Mouse (Mus musculus): ENCODE data around the gene Irf2bpl. TPM values are rescaled to one million over a fixed set of nuclear protein-coding genes. Genes with fewer than 3 reads are reported as not detected.

Irf2bpl gene
- polyA plus RNA-seq, 1 experiment from 2014 or later, result 2.8 TPM

DNA sequence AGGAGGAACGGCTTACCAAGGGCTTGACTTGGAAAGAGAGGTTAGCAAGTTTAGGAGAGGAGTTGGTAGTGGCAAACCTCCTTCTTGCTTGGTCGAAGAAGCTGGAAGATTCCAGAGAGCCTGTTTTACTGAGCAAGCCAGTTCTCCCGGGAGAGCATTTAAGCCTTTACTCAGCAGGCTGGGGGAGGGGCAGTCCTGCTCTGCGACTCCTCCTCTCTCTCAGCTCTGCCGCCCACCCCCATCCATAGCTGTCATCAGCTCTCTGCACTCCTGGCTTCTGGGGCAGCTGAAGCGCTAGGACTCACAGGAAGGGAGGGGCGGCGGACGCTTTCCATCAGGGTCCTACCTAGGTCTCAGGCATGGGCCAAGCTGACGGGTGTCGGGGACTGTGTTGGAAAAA lies 28.9 kb downstream of the Irf2bpl start:
- no peak overlapping the region for H3K27ac ChIP-seq (replicated peaks)
- no peak for ATAC-seq (ENCODE audit: insufficient read depth)
- no peak overlapping the region for H3K9ac ChIP-seq
- no peak overlapping the region for H3K4me3 ChIP-seq (replicated peaks)
- H3K9me3 ChIP-seq (replicated peaks), result no peaks in the 10 kb centered on the region
- no peaks in the 10 kb centered on the region for H3K27me3 ChIP-seq
- 0 out of 2 replicates have a peak overlapping the region, but pooled peaks have one; percentile 10 for H3K4me2 ChIP-seq
- 23% methylated on average over 11 of the region's 11 CpGs for WGBS (ENCODE audit: insufficient replicate concordance)
- peaks cover 35% of the 10 kb centered on the region for H3K4me1 ChIP-seq (replicated peaks)
- H3K36me3 ChIP-seq (replicated peaks), result no peaks in the 10 kb centered on the region

DNA sequence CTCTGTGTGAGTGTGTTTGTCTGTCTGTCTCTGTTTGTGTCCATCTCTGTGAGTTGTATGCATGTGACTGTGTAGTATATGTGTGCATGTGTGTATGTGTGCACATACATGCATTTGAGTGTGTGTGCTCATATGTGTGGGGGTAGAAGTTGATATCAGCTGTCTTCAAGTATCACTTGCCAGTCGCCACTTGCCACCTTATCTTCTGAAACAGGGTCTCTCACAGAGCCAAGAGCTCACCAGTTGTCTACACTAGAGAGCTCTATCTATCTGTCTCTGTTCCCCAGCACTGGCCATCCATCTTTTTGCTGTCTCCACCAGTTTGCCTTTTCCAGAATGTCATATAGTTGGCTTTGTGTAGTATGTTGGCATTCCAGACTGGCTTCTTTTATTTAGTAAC lies 31.1 kb downstream of the Irf2bpl start:
- Histone ChIP-seq H3K4me1 (replicated peaks) (peaks cover 18% of the 10 kb centered on the region), H3K27me3 (no peaks in the 10 kb centered on the region), H3K4me2 (no peak overlapping the region), H3K36me3 (replicated peaks) (no peaks in the 10 kb centered on the region), H3K27ac (replicated peaks) (no peak overlapping the region), H3K4me3 (replicated peaks) (no peak overlapping the region), H3K9me3 (replicated peaks) (no peaks in the 10 kb centered on the region), H3K9ac (no peak overlapping the region)
- ATAC-seq (ENCODE audit: insufficient read depth), result peak; percentile 51
- WGBS (ENCODE audit: insufficient replicate concordance), result 30% methylated on average over 1 of the region's 1 CpGs

DNA sequence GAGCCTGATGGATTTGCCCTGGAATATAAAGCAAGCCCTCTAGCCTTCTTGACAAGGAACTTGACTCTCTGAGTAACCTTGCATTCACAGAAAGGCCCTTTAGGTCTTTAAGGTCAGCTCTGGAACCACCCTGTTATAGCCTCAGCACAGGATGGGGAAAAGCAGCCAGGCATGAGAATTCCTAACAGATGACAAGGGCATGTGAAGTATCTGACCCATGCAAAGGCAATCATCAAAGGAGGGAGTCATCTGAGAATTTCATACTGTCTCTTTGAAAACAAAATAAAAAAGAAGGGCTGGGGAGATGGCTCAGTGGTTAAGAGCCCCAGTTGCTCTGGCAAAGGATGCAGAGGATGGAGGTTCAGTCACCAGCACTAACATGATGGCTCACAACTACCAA lies 33.3 kb downstream of the Irf2bpl start:
- Histone ChIP-seq H3K4me3 (replicated peaks) (no peak overlapping the region), H3K9me3 (replicated peaks) (no peaks in the 10 kb centered on the region), H3K9ac (no peak overlapping the region), H3K4me1 (replicated peaks) (peaks cover 18% of the 10 kb centered on the region), H3K27me3 (no peaks in the 10 kb centered on the region), H3K4me2 (no peak overlapping the region), H3K36me3 (replicated peaks) (no peaks in the 10 kb centered on the region), H3K27ac (replicated peaks) (no peak overlapping the region)
- ATAC-seq (ENCODE audit: insufficient read depth), result no peak

DNA sequence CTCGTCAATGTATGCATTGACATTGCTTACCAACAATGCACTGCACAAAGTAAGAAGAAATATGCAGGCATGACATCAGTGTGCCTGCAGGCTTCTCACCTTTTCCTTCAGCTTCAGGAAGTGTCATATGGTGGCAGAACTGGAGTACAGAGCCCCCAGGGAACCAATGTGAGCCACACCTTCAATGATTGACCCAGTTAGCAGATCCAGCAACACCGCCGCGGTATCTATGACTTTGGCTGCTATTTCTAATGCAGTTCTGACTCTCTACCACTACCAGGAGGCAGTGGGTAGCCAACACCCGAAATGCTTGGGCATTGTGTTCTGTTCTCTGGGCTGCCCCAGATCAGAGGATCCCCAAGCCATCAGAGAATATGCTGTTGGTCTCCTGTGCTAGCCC lies 33.9 kb downstream of the Irf2bpl start:
- no peaks in the 10 kb centered on the region for H3K36me3 ChIP-seq (replicated peaks)
- H3K4me1 ChIP-seq (replicated peaks), result peaks cover 16% of the 10 kb centered on the region
- H3K4me2 ChIP-seq, result no peak overlapping the region
- no peak overlapping the region for H3K9ac ChIP-seq
- 76% methylated on average over 5 of the region's 5 CpGs for WGBS (ENCODE audit: insufficient replicate concordance)
- H3K9me3 ChIP-seq (replicated peaks), result no peaks in the 10 kb centered on the region
- H3K4me3 ChIP-seq (replicated peaks), result no peak overlapping the region
- no peak overlapping the region for H3K27ac ChIP-seq (replicated peaks)
- no peaks in the 10 kb centered on the region for H3K27me3 ChIP-seq
- no peak for ATAC-seq (ENCODE audit: insufficient read depth)

DNA sequence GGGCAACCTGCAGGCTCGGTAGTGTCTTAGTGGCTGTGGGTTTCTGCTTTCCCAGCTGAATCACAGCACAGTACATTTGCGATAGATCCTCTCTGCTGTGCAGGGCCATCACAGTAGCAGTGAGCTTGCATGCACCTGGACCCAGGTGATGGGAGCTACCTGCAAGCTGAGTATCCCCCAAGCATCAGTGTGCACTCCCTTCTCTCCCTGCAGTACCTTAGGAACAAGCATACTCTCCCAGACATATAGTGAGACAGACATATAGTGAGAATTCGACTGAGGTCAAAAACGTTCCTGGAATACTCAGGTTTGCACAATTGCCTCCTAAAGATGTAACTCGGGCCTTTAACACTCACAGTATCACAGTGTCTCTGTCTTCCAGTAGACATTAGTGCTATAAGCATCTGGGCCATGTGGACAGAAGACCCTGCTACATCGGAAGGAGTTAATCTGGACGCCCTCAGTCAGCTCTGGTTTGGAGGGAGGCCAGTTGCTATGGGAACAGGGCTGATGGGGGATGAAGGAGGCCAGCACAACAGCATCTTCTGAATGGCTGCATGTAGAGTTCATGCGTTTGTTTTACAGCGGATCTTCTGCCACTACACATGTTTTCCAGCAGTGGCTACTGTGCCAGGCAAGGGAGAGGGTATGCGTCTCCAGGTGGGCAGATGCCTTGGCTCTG lies 34.5 kb downstream of the Irf2bpl start:
- H3K36me3 ChIP-seq (replicated peaks), result no peaks in the 10 kb centered on the region
- no peaks in the 10 kb centered on the region for H3K9me3 ChIP-seq (replicated peaks)
- WGBS (ENCODE audit: insufficient replicate concordance), result 62% methylated on average over 10 of the region's 10 CpGs
- no peak overlapping the region for H3K4me2 ChIP-seq
- H3K4me1 ChIP-seq (replicated peaks), result peaks cover 9% of the 10 kb centered on the region; the same call in 1 of the 2 replicates
- H3K4me3 ChIP-seq (replicated peaks), result no peak overlapping the region
- H3K27me3 ChIP-seq, result no peaks in the 10 kb centered on the region
- no peak overlapping the region for H3K9ac ChIP-seq
- H3K27ac ChIP-seq (replicated peaks), result no peak overlapping the region
- ATAC-seq (ENCODE audit: insufficient read depth), result no peak

DNA sequence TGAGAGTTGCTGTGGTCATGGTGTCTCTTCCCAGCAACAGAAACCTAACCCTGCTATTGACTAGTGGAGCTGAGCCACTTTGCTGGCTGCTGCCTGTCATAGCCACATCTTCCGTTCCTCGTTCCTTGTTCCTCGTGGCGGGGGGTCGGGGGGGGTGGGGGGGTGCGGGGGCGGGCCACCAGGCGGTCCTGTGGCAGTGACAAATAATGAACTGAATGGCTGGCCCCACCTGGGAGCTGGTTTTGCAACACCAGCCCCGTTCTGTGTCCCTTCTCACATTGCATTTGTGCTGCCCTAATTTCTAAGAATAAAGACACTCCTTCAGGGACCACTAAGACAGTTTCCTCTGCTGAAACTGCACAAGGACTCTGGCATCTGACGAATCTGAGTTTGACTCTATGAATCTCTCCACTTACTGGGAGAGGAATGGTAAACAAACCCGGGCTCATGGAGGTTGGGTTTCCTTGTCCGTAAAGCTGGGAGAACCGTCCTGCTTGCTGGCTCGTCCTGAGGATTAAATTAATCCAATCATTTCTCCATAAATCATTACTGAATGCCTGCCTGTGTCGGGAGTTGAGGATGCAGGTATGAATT lies 41.6 kb downstream of the Irf2bpl start:
- peaks cover 15% of the 10 kb centered on the region for H3K4me1 ChIP-seq (replicated peaks)
- no peak overlapping the region for H3K9ac ChIP-seq
- H3K4me2 ChIP-seq, result no peak overlapping the region
- H3K27ac ChIP-seq (replicated peaks), result no peak overlapping the region
- no peaks in the 10 kb centered on the region for H3K36me3 ChIP-seq (replicated peaks)
- H3K9me3 ChIP-seq (replicated peaks), result no peaks in the 10 kb centered on the region
- 21% methylated on average over 15 of the region's 15 CpGs for whole genome bisulfite sequencing (ENCODE audit: insufficient replicate concordance)
- no peak overlapping the region for H3K4me3 ChIP-seq (replicated peaks)
- H3K27me3 ChIP-seq, result no peaks in the 10 kb centered on the region
- ATAC-seq (ENCODE audit: insufficient read depth), result no peak

DNA sequence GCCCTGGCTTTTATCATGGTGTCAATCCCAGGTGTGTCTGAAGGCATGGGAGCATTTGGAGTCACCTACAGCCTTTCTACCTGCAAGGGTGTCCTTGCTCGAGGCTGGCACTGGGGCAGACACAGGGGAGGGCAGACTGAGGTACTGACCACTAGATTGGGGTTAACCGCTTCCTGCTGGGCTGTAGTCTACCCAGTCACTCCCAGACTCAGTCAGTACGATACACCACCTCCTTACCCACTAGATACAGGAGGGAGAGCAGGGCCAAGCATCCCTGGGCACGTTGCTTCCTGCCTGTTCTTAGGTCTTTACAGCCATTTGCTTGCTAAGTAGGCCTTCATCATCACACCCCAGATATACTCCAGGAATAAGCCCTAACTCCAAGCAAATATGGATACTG lies 44.1 kb downstream of the Irf2bpl start:
- H3K27ac ChIP-seq (replicated peaks), result no peak overlapping the region
- no peaks in the 10 kb centered on the region for H3K9me3 ChIP-seq (replicated peaks)
- H3K4me3 ChIP-seq (replicated peaks), result no peak overlapping the region
- H3K27me3 ChIP-seq, result no peaks in the 10 kb centered on the region
- 56% methylated on average over 4 of the region's 4 CpGs for WGBS (ENCODE audit: insufficient replicate concordance)
- H3K4me1 ChIP-seq (replicated peaks), result peaks cover 32% of the 10 kb centered on the region
- H3K9ac ChIP-seq, result no peak overlapping the region
- no peaks in the 10 kb centered on the region for H3K36me3 ChIP-seq (replicated peaks)
- H3K4me2 ChIP-seq, result no peak overlapping the region
- no peak for ATAC-seq (ENCODE audit: insufficient read depth)

DNA sequence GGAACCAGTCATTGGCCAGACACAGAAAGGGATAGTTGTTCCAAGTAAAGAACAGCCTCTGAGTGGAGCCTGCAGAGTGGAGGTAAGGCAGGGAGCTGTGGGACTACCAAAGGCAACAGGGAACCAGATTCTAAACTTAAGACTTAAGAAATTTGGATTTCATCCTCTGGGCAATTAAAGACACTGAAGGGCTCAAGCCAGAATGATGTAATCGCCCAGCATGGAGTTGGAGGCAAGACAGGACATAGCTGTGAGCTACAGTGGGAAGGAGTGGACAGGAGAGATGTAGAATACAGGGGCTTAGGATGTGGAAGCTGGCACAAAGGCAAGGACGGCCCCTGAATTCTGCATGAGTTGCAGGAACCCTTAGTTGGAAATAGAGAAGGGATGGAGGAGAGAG lies 46.4 kb downstream of the Irf2bpl start:
- 68% methylated on average over 2 of the region's 2 CpGs for WGBS (ENCODE audit: insufficient replicate concordance)
- no peak for ATAC-seq (ENCODE audit: insufficient read depth)
- Histone ChIP-seq H3K36me3 (replicated peaks) (no peaks in the 10 kb centered on the region), H3K4me2 (no peak overlapping the region), H3K9ac (no peak overlapping the region), H3K4me3 (replicated peaks) (no peak overlapping the region), H3K27me3 (no peaks in the 10 kb centered on the region), H3K4me1 (replicated peaks) (peaks cover 55% of the 10 kb centered on the region), H3K27ac (replicated peaks) (no peak overlapping the region), H3K9me3 (replicated peaks) (no peaks in the 10 kb centered on the region)

DNA sequence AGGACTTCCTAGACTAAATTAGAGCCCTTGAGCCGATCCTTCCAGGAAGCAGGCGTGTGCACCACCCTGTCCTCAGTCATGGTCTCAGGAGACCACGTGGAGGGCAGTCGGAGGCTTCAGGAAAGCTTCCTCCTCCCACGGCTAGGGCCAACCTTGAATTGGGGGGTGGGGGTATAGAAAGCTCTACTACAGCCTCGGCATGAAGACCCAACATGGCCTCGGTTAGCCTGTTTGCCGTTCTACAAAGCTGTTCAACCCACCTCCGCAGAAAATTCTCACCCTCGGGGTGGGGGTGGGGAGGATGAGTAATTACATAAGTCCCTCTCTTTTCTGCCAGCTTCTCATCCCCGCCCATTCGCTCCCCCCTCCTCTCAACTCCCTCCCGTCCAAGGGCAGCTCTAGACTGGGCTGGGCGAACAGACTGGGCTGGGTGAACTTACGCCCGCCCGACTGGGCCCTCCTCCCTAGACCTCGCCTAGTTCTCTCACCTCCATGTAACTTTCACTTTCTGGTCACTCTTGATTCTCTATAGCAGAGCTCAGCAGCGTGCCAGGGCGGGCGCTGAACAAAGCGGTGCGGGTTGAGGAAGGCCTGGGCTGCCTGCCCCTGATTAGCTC lies 48.1 kb downstream of the Irf2bpl start:
- peak; percentile 90 for ATAC-seq (ENCODE audit: insufficient read depth)
- Histone ChIP-seq H3K4me1 (replicated peaks) (peaks cover 71% of the 10 kb centered on the region), H3K9me3 (replicated peaks) (no peaks in the 10 kb centered on the region), H3K9ac (peak overlapping the region; percentile 43), H3K4me2 (peak overlapping the region; percentile 75), H3K27me3 (no peaks in the 10 kb centered on the region), H3K36me3 (replicated peaks) (no peaks in the 10 kb centered on the region), H3K4me3 (replicated peaks) (peak overlapping the region; percentile 48), H3K27ac (replicated peaks) (peak overlapping the region; percentile 82)
- WGBS (ENCODE audit: insufficient replicate concordance), result 3% methylated on average over 23 of the region's 23 CpGs

DNA sequence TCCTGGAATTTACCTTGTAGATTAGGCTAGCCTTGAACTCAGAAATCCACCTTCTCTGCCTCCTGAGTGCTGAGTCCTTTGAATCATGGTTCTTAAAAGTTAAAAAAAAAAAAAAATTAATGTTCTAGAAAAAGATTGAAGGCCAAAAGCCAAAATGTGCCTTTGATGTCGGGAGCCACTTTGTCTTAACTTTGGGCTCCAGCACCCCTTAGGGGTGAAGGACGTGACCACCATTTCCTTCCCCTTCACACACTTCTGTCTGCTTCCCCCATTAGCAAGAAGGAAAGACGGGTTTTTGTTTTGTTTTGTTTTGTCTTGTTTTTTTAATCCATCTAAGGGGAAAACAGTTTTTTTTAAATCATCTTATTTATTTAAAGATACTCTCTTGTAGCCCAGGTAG lies 48.7 kb downstream of the Irf2bpl start:
- H3K9me3 ChIP-seq (replicated peaks), result no peaks in the 10 kb centered on the region

DNA sequence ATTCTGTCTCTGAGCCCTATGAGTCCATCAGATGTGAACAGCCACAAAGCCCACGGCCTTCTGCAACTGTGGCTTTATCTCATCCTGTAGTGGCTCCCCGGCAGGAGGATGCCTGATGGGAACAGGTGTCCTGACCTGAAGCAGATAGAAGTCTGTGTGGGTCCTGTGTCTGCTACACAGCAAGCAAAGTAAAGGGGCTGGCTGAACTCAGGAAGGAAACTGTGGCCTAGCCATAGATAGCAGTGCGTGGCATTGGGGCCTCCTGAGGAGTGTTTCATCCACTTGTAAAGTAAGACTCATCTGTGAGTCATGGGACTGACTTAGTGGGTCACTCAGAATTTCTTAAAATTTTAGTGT lies 50.2 kb downstream of the Irf2bpl start:
- ATAC-seq (ENCODE audit: insufficient read depth), result no peak
- no peak overlapping the region for H3K9ac ChIP-seq

More for the DNA sequence above, 48.7 kb downstream of the Irf2bpl start:
- peak overlapping the region; percentile 75; the same call in 1 of the 2 replicates for H3K4me2 ChIP-seq
- ATAC-seq (ENCODE audit: insufficient read depth), result no peak
- no peak overlapping the region for H3K9ac ChIP-seq
- peaks cover 74% of the 10 kb centered on the region for H3K4me1 ChIP-seq (replicated peaks)
- no peaks in the 10 kb centered on the region for H3K36me3 ChIP-seq (replicated peaks)
- H3K27ac ChIP-seq (replicated peaks), result peak overlapping the region; percentile 82
- no peaks in the 10 kb centered on the region for H3K27me3 ChIP-seq
- WGBS (ENCODE audit: insufficient replicate concordance), result 42% methylated on average over 3 of the region's 3 CpGs
- H3K4me3 ChIP-seq (replicated peaks), result no peak overlapping the region

More for the DNA sequence above, 50.2 kb downstream of the Irf2bpl start:
- H3K36me3 ChIP-seq (replicated peaks), result no peaks in the 10 kb centered on the region
- peaks cover 85% of the 10 kb centered on the region for H3K4me1 ChIP-seq (replicated peaks)
- H3K9me3 ChIP-seq (replicated peaks), result no peaks in the 10 kb centered on the region
- H3K4me3 ChIP-seq (replicated peaks), result no peak overlapping the region
- WGBS (ENCODE audit: insufficient replicate concordance), result 16% methylated on average over 3 of the region's 3 CpGs
- H3K27ac ChIP-seq (replicated peaks), result peak overlapping the region; percentile 82
- no peak overlapping the region for H3K4me2 ChIP-seq
- no peaks in the 10 kb centered on the region for H3K27me3 ChIP-seq
